Mouse (Mus musculus) mouse trophoblast stem cell (cell line): ENCODE data around the gene Olfr338.
"Not testable (repeated sequence)": the region's sequence is repeated elsewhere in the genome, so short reads cannot be mapped to it uniquely, and the experiment has no call there.

Experiments
- in situ Hi-C, 2 experiments: fragments of 300-500 bp; cut with MseI, MboI; formaldehyde crosslinking; loops; 2 replicates in 1 of 2; 3 replicates in 1 of 2; pipeline ENCODE4 v1.15.1; 2025

Gene Olfr338

DNA sequence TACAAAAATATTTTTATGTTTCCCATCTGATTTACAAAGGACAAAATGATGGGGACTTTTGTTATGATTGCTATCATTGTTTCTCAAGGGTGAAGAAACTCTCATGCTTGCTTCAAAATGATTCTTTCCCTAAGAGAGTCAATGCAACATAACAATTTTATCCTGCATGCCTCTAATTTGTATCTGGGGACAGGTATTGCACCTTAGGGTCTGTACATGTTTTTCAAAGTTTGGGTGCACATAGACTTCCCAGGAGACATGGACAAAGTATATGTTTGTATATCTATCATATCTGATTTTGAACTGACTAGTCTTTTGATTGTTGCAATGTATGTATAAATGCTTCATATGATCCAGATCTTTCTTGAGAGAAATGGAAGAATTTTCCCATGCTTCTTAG lies at the start of gene Olfr338:
Gene Olfr338 (plus strand): TSS at position 301 of the 400 bp plus-strand sequence.
- in situ Hi-C loops = no loop called here

DNA sequence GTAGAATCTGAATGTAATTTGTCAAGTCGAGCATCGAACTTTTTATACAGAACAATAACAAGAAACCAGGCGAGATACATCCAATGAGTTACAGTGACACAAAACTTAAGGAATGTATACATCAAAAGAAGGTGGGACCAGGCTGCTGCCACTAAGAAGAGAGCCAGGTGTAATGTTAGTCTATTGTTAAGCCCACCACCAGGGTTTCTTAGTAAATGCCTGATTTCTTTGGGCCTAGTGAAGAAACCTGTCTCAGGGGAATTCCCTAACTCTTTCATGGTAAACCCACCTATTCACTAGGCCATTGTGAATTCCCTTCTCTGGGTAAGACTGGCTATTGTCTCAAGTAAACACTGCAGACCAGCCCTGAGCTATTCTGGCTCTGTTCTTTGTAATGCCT lies 41.9 kb downstream of the Olfr338 start:
- in situ Hi-C loops = not testable (repeated sequence)

DNA sequence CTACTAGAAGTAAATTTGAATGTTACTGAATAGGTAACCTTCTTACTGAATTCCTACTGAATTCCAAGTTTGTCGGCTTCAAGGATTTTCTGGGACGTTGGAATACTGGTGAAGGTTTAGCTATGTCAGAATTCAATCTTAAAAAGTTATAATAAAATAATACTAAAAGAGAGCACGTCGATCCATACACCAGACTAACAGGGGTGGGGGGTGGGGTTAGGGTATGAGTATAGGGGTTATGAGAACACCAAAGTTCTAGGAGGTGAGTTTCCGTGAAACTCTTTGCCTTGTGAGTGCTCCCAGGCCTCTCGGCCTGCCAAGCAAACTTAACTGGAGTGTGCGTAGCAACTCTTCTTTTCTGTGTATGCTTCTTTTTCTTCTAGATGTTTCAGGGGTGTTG lies 42.3 kb downstream of the Olfr338 start:
- in situ Hi-C loops = not testable (repeated sequence)

DNA sequence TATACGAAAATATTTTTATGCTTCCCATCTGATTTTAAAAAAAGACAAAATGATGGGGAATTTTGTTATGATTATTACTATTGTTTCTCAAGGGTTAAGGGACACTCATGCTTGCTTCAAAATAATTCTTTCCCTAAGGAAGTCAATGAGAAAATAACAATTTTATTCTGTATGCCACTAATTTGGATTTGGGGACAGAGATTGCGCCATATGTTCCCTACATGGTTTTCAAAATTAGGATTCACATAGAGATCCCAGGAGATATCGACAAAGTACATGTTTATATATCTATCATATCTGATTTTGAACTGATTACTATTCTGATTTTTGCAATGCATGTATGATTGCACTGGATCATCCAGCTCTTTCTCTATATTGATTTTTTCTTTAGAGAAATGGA lies 45.3 kb downstream of the Olfr338 start, which contains the start of gene Olfr339:
Gene Olfr339 (plus strand): TSS at position 301 of the 400 bp plus-strand sequence.
- in situ Hi-C loops = no loop called here
